Mouse (Mus musculus) forebrain, embryonic 15.5 days (tissue): Measurements from ENCODE around the gene Cd109. TPM values are rescaled to one million over a fixed set of nuclear protein-coding genes. Genes with fewer than 3 reads are reported as not detected.

Source experiments
- ATAC-seq: fragments of 200-750 bp; cut with Nextera tagmentation; replicated peaks from 2 replicates; pipeline ENCODE4 v1.8.0; 2017; ENCODE audit warnings: mild to moderate bottlenecking, moderate TSS enrichment, moderate library complexity
- H3K27ac ChIP-seq: fragments of 300-500 bp; sonication (generic); replicated peaks from 2 replicates; pipeline ENCODE4 v1.5.1; 2015; ENCODE audit warnings: mild to moderate bottlenecking, inconsistent platforms
- H3K27me3 ChIP-seq: fragments of 300-500 bp; sonication (generic); 2 replicates; pipeline ENCODE4 v1.6.1; 2015; ENCODE audit warnings: inconsistent platforms
- H3K36me3 ChIP-seq: fragments of 300-500 bp; sonication (generic); 2 replicates; pipeline ENCODE4 v1.6.1; 2015; ENCODE audit warnings: mild to moderate bottlenecking, inconsistent platforms
- H3K4me1 ChIP-seq: fragments of 300-500 bp; sonication (generic); 2 replicates; pipeline ENCODE4 v1.6.1; 2015; ENCODE audit warnings: inconsistent platforms
- H3K4me2 ChIP-seq: fragments of 300-500 bp; sonication (generic); replicated peaks from 2 replicates; pipeline ENCODE4 v1.6.1; 2015; ENCODE audit warnings: mild to moderate bottlenecking, inconsistent platforms
- H3K4me3 ChIP-seq: fragments of 300-500 bp; sonication (generic); 2 replicates; pipeline ENCODE4 v1.5.1; 2015; ENCODE audit warnings: mild to moderate bottlenecking, inconsistent platforms
- H3K9ac ChIP-seq: fragments of 300-500 bp; sonication (generic); replicated peaks from 2 replicates; pipeline ENCODE4 v1.6.1; 2015; ENCODE audit warnings: mild to moderate bottlenecking, inconsistent platforms
- H3K9me3 ChIP-seq: fragments of 300-500 bp; sonication (generic); 2 replicates; pipeline ENCODE4 v1.6.1; 2016; ENCODE audit warnings: inconsistent platforms
- WGBS: fragments of 180-500 bp; shearing (Covaris S2); methylation state at CpG from one replicate; pipeline ENCODE4 v1.1.7; 2015; ENCODE audit warnings: mixed read lengths; 5-methylcytosine and 5-hydroxymethylcytosine counted together
- polyA plus RNA-seq: library from polyadenylated mRNA; unstranded; fragments of >200 nt; fragmentation: Nextera tagmentation; extraction: Ambion mirVana; gene quantifications from 2 replicates; pipeline ENCODE4 v1.2.1, GENCODE M21; 2015

Gene Cd109
- polyA plus RNA-seq, 1 experiment from 2014 or later = 1.1 TPM

GRCm38 (mm10) chr9:78596834-78597233, 18.5 kb upstream of the Cd109 start:
- no peak overlapping the region for H3K9ac ChIP-seq
- H3K4me2 ChIP-seq = no peak overlapping the region
- H3K9me3 ChIP-seq = no peaks in the 10 kb centered on the region
- H3K4me1 ChIP-seq = no peaks in the 10 kb centered on the region
- no peaks in the 10 kb centered on the region for H3K27me3 ChIP-seq
- WGBS = 9% methylated on average over 5 of the region's 5 CpGs
- no peak overlapping the region for H3K4me3 ChIP-seq
- H3K27ac ChIP-seq = no peak overlapping the region
- no peak for ATAC-seq
- no peaks in the 10 kb centered on the region for H3K36me3 ChIP-seq

- 85% methylated on average over 5 of the region's 5 CpGs for WGBS
- no peak overlapping the region for H3K4me2 ChIP-seq
- H3K9ac ChIP-seq = no peak overlapping the region
- ATAC-seq = no peak
- H3K9me3 ChIP-seq = no peaks in the 10 kb centered on the region
- H3K27me3 ChIP-seq = no peaks in the 10 kb centered on the region
- no peaks in the 10 kb centered on the region for H3K36me3 ChIP-seq
- no peak overlapping the region for H3K4me3 ChIP-seq
- no peak overlapping the region for H3K27ac ChIP-seq
- no peaks in the 10 kb centered on the region for H3K4me1 ChIP-seq
Measured at GRCm38 (mm10) chr9:78599927-78600326, 15.4 kb upstream of the Cd109 start.

GRCm38 (mm10) chr9:78601046-78601730, 14.2 kb upstream of the Cd109 start:
- no peaks in the 10 kb centered on the region for H3K9me3 ChIP-seq
- ATAC-seq = no peak
- no peak overlapping the region for H3K27ac ChIP-seq
- H3K9ac ChIP-seq = no peak overlapping the region
- H3K4me2 ChIP-seq = no peak overlapping the region
- WGBS = 49% methylated on average over 4 of the region's 4 CpGs
- no peaks in the 10 kb centered on the region for H3K4me1 ChIP-seq
- H3K4me3 ChIP-seq = no peak overlapping the region
- H3K27me3 ChIP-seq = no peaks in the 10 kb centered on the region
- no peaks in the 10 kb centered on the region for H3K36me3 ChIP-seq

DNA sequence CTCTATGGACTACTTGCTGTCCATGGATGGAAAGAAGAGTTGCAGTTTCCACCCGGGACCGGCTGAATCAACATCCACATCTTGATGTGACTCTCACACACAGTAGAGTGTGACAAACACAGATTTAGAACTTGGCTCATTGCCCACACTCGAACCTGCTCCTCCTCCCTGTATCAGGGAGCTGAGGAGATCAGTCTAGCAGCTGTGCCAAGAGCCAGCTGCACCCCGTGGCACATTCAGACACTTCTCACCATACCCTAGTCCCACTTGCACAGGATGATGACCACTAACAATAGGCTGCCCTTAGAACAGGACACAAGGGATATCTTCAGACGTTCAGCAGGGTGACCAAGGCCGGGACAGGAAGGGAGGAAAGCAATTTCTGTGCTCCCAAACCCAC, 1.1 kb upstream of the Cd109 start:
- Histone ChIP-seq H3K9me3 (no peaks in the 10 kb centered on the region), H3K4me1 (peaks cover 17% of the 10 kb centered on the region), H3K27ac (no peak overlapping the region), H3K27me3 (peaks cover 10% of the 10 kb centered on the region; the same call in 1 of the 2 replicates), H3K36me3 (no peaks in the 10 kb centered on the region), H3K9ac (no peak overlapping the region), H3K4me3 (no peak overlapping the region), H3K4me2 (no peak overlapping the region; the same call in 1 of the 2 replicates)
- peak; percentile 84 for ATAC-seq
- 39% methylated on average over 6 of the region's 6 CpGs for WGBS

DNA sequence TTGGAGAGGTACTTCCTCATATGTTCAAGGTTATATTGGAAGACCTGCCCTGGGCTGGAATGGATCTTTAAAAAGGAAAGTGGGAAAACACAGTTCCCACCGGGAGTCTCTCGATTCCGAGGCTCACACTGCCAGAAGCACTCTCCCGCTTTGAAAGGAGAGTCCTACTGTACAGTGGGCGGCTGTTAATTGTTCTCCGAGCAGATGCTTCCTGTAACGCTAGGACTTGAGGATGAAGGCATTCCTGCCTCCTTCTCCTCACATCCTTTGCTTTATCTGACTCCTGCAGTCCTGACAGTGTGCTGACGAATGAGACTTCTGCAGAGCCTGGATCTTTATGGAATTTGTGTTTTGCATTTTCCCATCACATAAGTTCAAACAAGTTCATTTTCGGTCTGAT, 3.9 kb downstream of the Cd109 start:
- Histone ChIP-seq H3K36me3 (no peaks in the 10 kb centered on the region), H3K4me2 (no peak overlapping the region), H3K9me3 (no peaks in the 10 kb centered on the region), H3K4me3 (no peak overlapping the region), H3K27me3 (peaks cover 10% of the 10 kb centered on the region; the same call in 1 of the 2 replicates), H3K9ac (no peak overlapping the region), H3K4me1 (peaks cover 14% of the 10 kb centered on the region), H3K27ac (no peak overlapping the region)
- WGBS = 87% methylated on average over 9 of the region's 9 CpGs
- ATAC-seq = no peak

- Histone ChIP-seq H3K36me3 (no peaks in the 10 kb centered on the region), H3K4me3 (no peak overlapping the region), H3K4me1 (no peaks in the 10 kb centered on the region), H3K9ac (no peak overlapping the region), H3K27me3 (no peaks in the 10 kb centered on the region), H3K27ac (no peak overlapping the region), H3K4me2 (no peak overlapping the region), H3K9me3 (no peaks in the 10 kb centered on the region)
- WGBS = 84% methylated on average over 10 of the region's 10 CpGs
- no peak for ATAC-seq
Measured at GRCm38 (mm10) chr9:78623301-78623747, 8.0 kb downstream of the Cd109 start.

DNA sequence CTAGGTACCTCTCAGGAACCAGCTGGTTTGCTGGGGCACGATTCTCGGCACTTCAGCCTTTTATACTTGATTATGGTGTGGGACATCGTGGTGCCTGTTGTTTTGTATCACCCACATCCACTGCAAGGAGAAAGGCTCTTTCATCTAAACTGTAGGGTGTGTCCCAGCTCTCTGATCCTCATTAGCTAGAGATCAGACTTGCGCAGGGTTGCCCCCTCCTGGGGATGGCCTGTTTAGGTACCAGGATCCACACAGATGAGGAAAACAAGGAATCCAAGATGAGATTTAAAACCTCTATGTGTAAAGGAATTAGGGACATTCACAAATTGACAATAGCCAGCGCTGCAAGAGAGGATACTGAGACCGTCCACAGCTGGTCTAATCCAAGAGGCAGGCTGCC, 14.6 kb downstream of the Cd109 start:
- H3K27me3 ChIP-seq = no peaks in the 10 kb centered on the region
- H3K9me3 ChIP-seq = no peaks in the 10 kb centered on the region
- H3K4me1 ChIP-seq = no peaks in the 10 kb centered on the region
- H3K9ac ChIP-seq = no peak overlapping the region
- H3K4me3 ChIP-seq = no peak overlapping the region
- no peak for ATAC-seq
- WGBS = 34% methylated on average over 6 of the region's 6 CpGs
- no peak overlapping the region for H3K4me2 ChIP-seq
- H3K27ac ChIP-seq = no peak overlapping the region
- no peaks in the 10 kb centered on the region for H3K36me3 ChIP-seq

GRCm38 (mm10) chr9:78631755-78632434, 16.5 kb downstream of the Cd109 start:
- Histone ChIP-seq H3K27me3 (no peaks in the 10 kb centered on the region), H3K9me3 (no peaks in the 10 kb centered on the region), H3K36me3 (no peaks in the 10 kb centered on the region), H3K4me2 (no peak overlapping the region), H3K27ac (no peak overlapping the region), H3K9ac (no peak overlapping the region), H3K4me1 (no peaks in the 10 kb centered on the region), H3K4me3 (no peak overlapping the region)
- no peak for ATAC-seq
- 83% methylated on average over 6 of the region's 6 CpGs for WGBS

DNA sequence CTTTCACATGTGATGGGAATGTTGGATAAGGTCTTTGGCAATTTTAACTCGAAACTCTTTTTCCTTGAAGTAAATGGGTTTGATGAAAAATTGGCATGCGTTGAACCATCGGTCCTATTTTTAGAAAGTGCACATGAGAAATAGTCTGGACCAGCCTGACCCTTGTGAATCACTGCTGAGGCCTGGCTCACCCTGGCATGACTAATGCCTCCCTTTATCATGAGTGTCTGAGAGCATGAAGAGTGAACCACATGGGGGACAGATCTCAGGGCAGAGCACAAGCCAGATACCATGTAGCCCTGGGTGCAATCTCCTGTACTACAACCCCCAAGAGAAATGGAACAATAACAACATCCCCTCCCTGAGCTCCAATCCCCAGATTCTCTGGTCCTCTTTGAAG, 18.6 kb downstream of the Cd109 start:
- Histone ChIP-seq H3K9me3 (no peaks in the 10 kb centered on the region), H3K27me3 (no peaks in the 10 kb centered on the region), H3K4me3 (no peak overlapping the region), H3K4me1 (no peaks in the 10 kb centered on the region), H3K4me2 (no peak overlapping the region), H3K36me3 (no peaks in the 10 kb centered on the region), H3K27ac (no peak overlapping the region), H3K9ac (no peak overlapping the region)
- WGBS = 98% methylated on average over 3 of the region's 3 CpGs
- no peak for ATAC-seq

DNA sequence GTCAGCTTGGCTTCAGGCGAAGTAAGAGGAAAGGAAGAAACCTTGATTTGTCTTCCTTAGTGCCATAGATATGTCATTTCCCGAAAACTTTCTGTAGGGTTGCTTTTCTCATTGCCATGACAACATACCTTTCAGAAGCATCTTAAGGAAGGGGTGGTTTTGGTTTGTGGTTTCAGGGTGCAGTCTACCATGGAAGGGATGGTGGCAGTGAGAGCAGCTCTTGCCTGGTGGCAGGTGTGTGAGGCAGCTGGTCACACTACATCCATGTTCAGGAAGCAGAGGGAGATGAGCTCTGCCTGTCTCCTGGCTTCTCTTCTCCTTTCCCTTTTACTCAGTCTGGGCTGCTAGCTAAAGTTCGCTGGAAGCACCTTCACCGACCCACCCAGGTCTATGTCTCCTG, 26.0 kb downstream of the Cd109 start:
- no peaks in the 10 kb centered on the region for H3K4me1 ChIP-seq
- H3K36me3 ChIP-seq = no peaks in the 10 kb centered on the region
- H3K27me3 ChIP-seq = no peaks in the 10 kb centered on the region
- no peak overlapping the region for H3K4me3 ChIP-seq
- no peak overlapping the region for H3K9ac ChIP-seq
- no peaks in the 10 kb centered on the region for H3K9me3 ChIP-seq
- no peak overlapping the region for H3K27ac ChIP-seq
- H3K4me2 ChIP-seq = no peak overlapping the region
- no peak for ATAC-seq
- 89% methylated on average over 4 of the region's 4 CpGs for WGBS

DNA sequence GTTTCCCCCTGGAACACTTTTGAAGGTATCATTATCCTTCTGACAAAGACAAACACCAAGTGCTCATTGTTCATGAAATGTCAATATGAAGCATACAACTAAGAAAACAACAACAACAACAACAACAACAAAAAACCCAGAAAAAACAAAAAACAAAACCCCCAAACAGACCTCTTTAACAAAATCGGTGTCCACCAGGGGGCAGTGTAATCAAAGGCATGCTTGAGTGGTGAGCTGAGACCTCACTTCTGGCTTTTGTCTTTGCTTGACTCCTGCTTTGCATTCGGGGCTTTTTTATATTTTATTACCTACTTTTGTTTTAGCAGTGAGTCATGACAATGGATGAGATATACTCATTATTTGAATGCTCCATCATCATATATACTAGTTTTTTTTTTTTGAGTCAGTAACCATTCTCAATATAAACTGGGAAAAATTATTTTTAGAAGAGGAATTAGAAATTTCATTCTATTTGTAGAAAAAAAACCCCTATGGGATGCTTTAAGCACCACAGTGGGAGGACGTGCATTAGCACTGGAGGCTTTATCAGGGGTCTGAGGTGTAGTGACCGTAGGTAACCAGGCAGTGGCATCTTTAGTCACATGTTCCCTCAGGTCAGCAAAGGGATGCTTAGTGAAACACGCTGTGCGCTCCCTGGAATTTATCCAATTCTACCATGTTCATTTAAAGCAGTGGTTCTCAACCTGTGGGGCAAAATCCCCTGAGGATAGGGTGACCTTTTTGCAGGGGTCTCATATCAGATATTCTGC, 30.8 kb downstream of the Cd109 start:
- no peaks in the 10 kb centered on the region for H3K36me3 ChIP-seq
- no peak overlapping the region for H3K4me2 ChIP-seq
- H3K27ac ChIP-seq = no peak overlapping the region
- WGBS = 42% methylated on average over 6 of the region's 6 CpGs
- H3K9me3 ChIP-seq = no peaks in the 10 kb centered on the region
- H3K4me3 ChIP-seq = no peak overlapping the region
- H3K4me1 ChIP-seq = no peaks in the 10 kb centered on the region
- H3K9ac ChIP-seq = no peak overlapping the region
- ATAC-seq = peak; percentile 41; the same call in 1 of the 2 replicates
- no peaks in the 10 kb centered on the region for H3K27me3 ChIP-seq

- H3K36me3 ChIP-seq = no peaks in the 10 kb centered on the region
- H3K9ac ChIP-seq = no peak overlapping the region
- H3K27ac ChIP-seq = no peak overlapping the region
- H3K27me3 ChIP-seq = no peaks in the 10 kb centered on the region
- no peaks in the 10 kb centered on the region for H3K4me1 ChIP-seq
- ATAC-seq = no peak
- H3K9me3 ChIP-seq = no peaks in the 10 kb centered on the region
- 66% methylated on average over 8 of the region's 8 CpGs for WGBS
- H3K4me2 ChIP-seq = no peak overlapping the region
- no peak overlapping the region for H3K4me3 ChIP-seq
Measured at GRCm38 (mm10) chr9:78648641-78649040, 33.3 kb downstream of the Cd109 start.
